Mouse (Mus musculus) olfactory bulb, adult 2 months (tissue): ENCODE measurements around the gene Pou2f3.

Source experiments
- CTCF ChIP-seq: fragments of 200-500 bp; IDR thresholded peaks from 2 replicates; pipeline ENCODE4 v1.5.1; 2012; ENCODE audit warnings: low read depth, mild to moderate bottlenecking, low read length, moderate library complexity; ENCODE audit not compliant: insufficient read depth
- POLR2A ChIP-seq: fragments of 200-500 bp; IDR thresholded peaks from 2 replicates; pipeline ENCODE4 v1.6.1; 2012; ENCODE audit warnings: mild to moderate bottlenecking, low read depth, low read length, moderate library complexity; ENCODE audit not compliant: insufficient read depth

- TF ChIP-seq POLR2A, result no peak
- no peak for TF ChIP-seq CTCF
These were observed 68.3 kb downstream of the Pou2f3 start for GRCm38 (mm10) chr9:43141839-43142238.
